Mouse (Mus musculus) limb, embryonic 11.5 days (tissue): ENCODE results near the gene Map2k2. TPM values are rescaled to one million over a fixed set of nuclear protein-coding genes. Genes with fewer than 3 reads are reported as not detected.

Source experiments
- ATAC-seq: fragments of 200-750 bp; cut with Nextera tagmentation; 2 replicates; pipeline ENCODE4 v1.8.0; 2017; ENCODE audit warnings: low read depth; ENCODE audit not compliant: insufficient number of reproducible peaks, low FRiP score, low TSS enrichment
- DNase-seq: peaks from one replicate; pipeline ENCODE4 v3.0.0-alpha.2; 2015; ENCODE audit warnings: low spot score
- H3K27ac ChIP-seq: fragments of 300-500 bp; sonication (generic); replicated peaks from 2 replicates; pipeline ENCODE4 v1.5.1; 2014; ENCODE audit warnings: low read depth, mild to moderate bottlenecking, low read length
- H3K27me3 ChIP-seq: fragments of 300-500 bp; sonication (generic); 2 replicates; pipeline ENCODE4 v1.6.1; 2014; ENCODE audit warnings: mild to moderate bottlenecking, low read length, mixed read lengths; ENCODE audit not compliant: control insufficient read depth, insufficient read depth
- H3K36me3 ChIP-seq: fragments of 300-500 bp; sonication (generic); 2 replicates; pipeline ENCODE4 v1.6.1; 2014; ENCODE audit warnings: mild to moderate bottlenecking, low read length, moderate library complexity, mixed read lengths; ENCODE audit not compliant: control insufficient read depth, insufficient read depth
- H3K4me1 ChIP-seq: fragments of 300-500 bp; sonication (generic); 2 replicates; pipeline ENCODE4 v1.6.1; 2014; ENCODE audit warnings: low read length, mixed read lengths; ENCODE audit not compliant: control insufficient read depth, insufficient read depth
- H3K4me2 ChIP-seq: fragments of 300-500 bp; sonication (generic); 2 replicates; pipeline ENCODE4 v1.6.1; 2014; ENCODE audit warnings: low read depth, mild to moderate bottlenecking, moderate library complexity; ENCODE audit not compliant: severe bottlenecking
- H3K4me3 ChIP-seq: fragments of 300-500 bp; sonication (generic); 2 replicates; pipeline ENCODE4 v1.5.1; 2014; ENCODE audit warnings: low read depth, low read length
- H3K9ac ChIP-seq: fragments of 300-500 bp; sonication (generic); 2 replicates; pipeline ENCODE4 v1.6.1; 2014; ENCODE audit warnings: mild to moderate bottlenecking, low read length
- H3K9me3 ChIP-seq: fragments of 300-500 bp; sonication (generic); 2 replicates; pipeline ENCODE4 v1.6.1; 2016; ENCODE audit warnings: low read length; ENCODE audit not compliant: control insufficient read depth
- WGBS: fragments of 180-500 bp; shearing (Covaris S2); extraction: QIAGEN DNeasy Blood & Tissue Kit; methylation state at CpG from one replicate; pipeline ENCODE4 v1.1.7; 2014; 5-methylcytosine and 5-hydroxymethylcytosine counted together
- polyA plus RNA-seq: library from polyadenylated mRNA; unstranded; fragments of >200 nt; fragmentation: Nextera tagmentation; extraction: Ambion mirVana; gene quantifications from 2 replicates; pipeline ENCODE4 v1.2.1, GENCODE M21; 2014

The Map2k2 gene
- polyA plus RNA-seq, 1 experiment from 2014 or later, result 230 TPM

- WGBS, result 69% methylated on average over 2 of the region's 2 CpGs
- H3K4me3 ChIP-seq, result no peak overlapping the region
- no peaks in the 10 kb centered on the region for H3K36me3 ChIP-seq
- H3K27ac ChIP-seq, result no peak overlapping the region
- H3K9ac ChIP-seq, result no peak overlapping the region
- DNase-seq, result peak; percentile 49
- no peaks in the 10 kb centered on the region for H3K9me3 ChIP-seq
- H3K4me1 ChIP-seq, result no peaks in the 10 kb centered on the region
- H3K4me2 ChIP-seq, result no peak overlapping the region
- no peaks in the 10 kb centered on the region for H3K27me3 ChIP-seq
- ATAC-seq, result no peak
Measured at GRCm38 (mm10) chr10:81089216-81089615, 16.5 kb upstream of the Map2k2 start.

GRCm38 (mm10) chr10:81090621-81091020, 15.1 kb upstream of the Map2k2 start:
- no peak for DNase-seq
- H3K27me3 ChIP-seq, result no peaks in the 10 kb centered on the region
- no peak overlapping the region for H3K9ac ChIP-seq
- no peaks in the 10 kb centered on the region for H3K9me3 ChIP-seq
- no peak overlapping the region for H3K4me2 ChIP-seq
- no peaks in the 10 kb centered on the region for H3K4me1 ChIP-seq
- no peak overlapping the region for H3K4me3 ChIP-seq
- H3K36me3 ChIP-seq, result no peaks in the 10 kb centered on the region
- 73% methylated on average over 7 of the region's 7 CpGs for WGBS
- no peak for ATAC-seq
- H3K27ac ChIP-seq, result no peak overlapping the region

- 56% methylated on average over 22 of the region's 22 CpGs for WGBS
- H3K36me3 ChIP-seq, result no peaks in the 10 kb centered on the region
- peak; percentile 36 for DNase-seq
- peaks cover 3% of the 10 kb centered on the region; the same call in 1 of the 2 replicates for H3K9me3 ChIP-seq
- no peak overlapping the region for H3K27ac ChIP-seq
- no peak for ATAC-seq
- no peak overlapping the region for H3K4me2 ChIP-seq
- no peaks in the 10 kb centered on the region for H3K27me3 ChIP-seq
- no peak overlapping the region for H3K9ac ChIP-seq
- no peaks in the 10 kb centered on the region for H3K4me1 ChIP-seq
- H3K4me3 ChIP-seq, result no peak overlapping the region
Measured at GRCm38 (mm10) chr10:81092465-81093250, 13.1 kb upstream of the Map2k2 start.

- no peaks in the 10 kb centered on the region for H3K36me3 ChIP-seq
- 54% methylated on average over 9 of the region's 9 CpGs for WGBS
- ATAC-seq (no peak), DNase-seq (no peak)
- H3K9me3 ChIP-seq, result peaks cover 3% of the 10 kb centered on the region; the same call in 1 of the 2 replicates
- H3K27me3 ChIP-seq, result no peaks in the 10 kb centered on the region
- no peak overlapping the region for H3K27ac ChIP-seq
- H3K4me2 ChIP-seq, result no peak overlapping the region
- H3K4me1 ChIP-seq, result no peaks in the 10 kb centered on the region
- no peak overlapping the region for H3K4me3 ChIP-seq
- H3K9ac ChIP-seq, result no peak overlapping the region
Measured at GRCm38 (mm10) chr10:81094931-81095678, 10.6 kb upstream of the Map2k2 start.

GRCm38 (mm10) chr10:81106113-81106721, 502 bp downstream of the Map2k2 start:
- Histone ChIP-seq H3K4me3 (peak overlapping the region; percentile 89), H3K9ac (peak overlapping the region; percentile 93), H3K27ac (peak overlapping the region; percentile 97), H3K4me2 (peak overlapping the region; percentile 67), H3K4me1 (peaks cover 19% of the 10 kb centered on the region), H3K36me3 (peaks cover 24% of the 10 kb centered on the region), H3K27me3 (no peaks in the 10 kb centered on the region), H3K9me3 (no peaks in the 10 kb centered on the region)
- DNase-seq (peak; percentile 93), ATAC-seq (peak; percentile 89)
- under 1% methylated on average over 35 of the region's 35 CpGs for WGBS

- H3K4me1 ChIP-seq, result no peaks in the 10 kb centered on the region
- WGBS, result 94% methylated on average over 6 of the region's 6 CpGs
- ATAC-seq (no peak), DNase-seq (no peak)
- no peak overlapping the region for H3K27ac ChIP-seq
- H3K4me3 ChIP-seq, result no peak overlapping the region
- no peaks in the 10 kb centered on the region for H3K9me3 ChIP-seq
- no peak overlapping the region for H3K9ac ChIP-seq
- H3K36me3 ChIP-seq, result peaks cover 63% of the 10 kb centered on the region
- H3K4me2 ChIP-seq, result no peak overlapping the region
- H3K27me3 ChIP-seq, result no peaks in the 10 kb centered on the region
Measured at GRCm38 (mm10) chr10:81112946-81113345, 7.2 kb downstream of the Map2k2 start.

GRCm38 (mm10) chr10:81119625-81120024, 13.9 kb downstream of the Map2k2 start:
- Histone ChIP-seq H3K36me3 (peaks cover 53% of the 10 kb centered on the region), H3K27me3 (no peaks in the 10 kb centered on the region), H3K4me2 (no peak overlapping the region), H3K9me3 (no peaks in the 10 kb centered on the region), H3K4me3 (no peak overlapping the region), H3K4me1 (no peaks in the 10 kb centered on the region), H3K9ac (no peak overlapping the region), H3K27ac (no peak overlapping the region)
- ATAC-seq, result no peak
- DNase-seq, result no peak
- WGBS, result 93% methylated on average over 10 of the region's 10 CpGs

- H3K9ac ChIP-seq, result no peak overlapping the region
- H3K4me2 ChIP-seq, result no peak overlapping the region
- no peaks in the 10 kb centered on the region for H3K4me1 ChIP-seq
- WGBS, result 87% methylated on average over 7 of the region's 7 CpGs
- no peak for DNase-seq
- no peak overlapping the region for H3K27ac ChIP-seq
- no peak overlapping the region for H3K4me3 ChIP-seq
- no peak for ATAC-seq
- H3K36me3 ChIP-seq, result peaks cover 44% of the 10 kb centered on the region
- no peaks in the 10 kb centered on the region for H3K9me3 ChIP-seq
- no peaks in the 10 kb centered on the region for H3K27me3 ChIP-seq
Measured at GRCm38 (mm10) chr10:81120650-81121049, 14.9 kb downstream of the Map2k2 start.
